Mouse (Mus musculus) T-helper 2 cell (primary cell): ENCODE data around the gene Ppp6c.

Experiments used
- in situ Hi-C: fragments of 300-600 bp; cut with MboI, MseI; formaldehyde crosslinking; loops from one replicate; pipeline ENCODE4 v1.15.1; 2025; ENCODE audit warnings: high pct_unique_total_duplicates

Ppp6c gene

DNA sequence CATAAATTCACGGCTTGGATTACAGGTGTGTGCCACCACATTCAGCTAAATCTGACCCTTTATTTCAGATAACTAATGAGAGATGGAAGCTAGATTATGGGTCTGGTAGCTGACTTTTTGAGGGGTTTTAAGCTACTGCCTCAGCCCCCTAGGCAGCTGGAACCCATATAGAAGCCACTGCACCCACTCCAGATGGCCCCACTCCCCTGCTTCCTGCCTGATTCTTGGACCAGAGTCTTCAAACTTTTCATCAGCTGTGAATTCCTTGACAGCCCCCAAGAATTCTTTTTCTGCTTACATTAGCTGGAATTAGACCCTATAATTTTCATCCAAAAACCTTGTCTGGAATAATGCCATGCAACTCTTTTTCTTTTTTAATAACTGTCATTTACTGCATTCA lies 79.8 kb downstream of the Ppp6c start:
- in situ Hi-C loops, result no loop called here
